Mouse (Mus musculus): ENCODE measurements around the gene Gpr21.

The Gpr21 gene

DNA sequence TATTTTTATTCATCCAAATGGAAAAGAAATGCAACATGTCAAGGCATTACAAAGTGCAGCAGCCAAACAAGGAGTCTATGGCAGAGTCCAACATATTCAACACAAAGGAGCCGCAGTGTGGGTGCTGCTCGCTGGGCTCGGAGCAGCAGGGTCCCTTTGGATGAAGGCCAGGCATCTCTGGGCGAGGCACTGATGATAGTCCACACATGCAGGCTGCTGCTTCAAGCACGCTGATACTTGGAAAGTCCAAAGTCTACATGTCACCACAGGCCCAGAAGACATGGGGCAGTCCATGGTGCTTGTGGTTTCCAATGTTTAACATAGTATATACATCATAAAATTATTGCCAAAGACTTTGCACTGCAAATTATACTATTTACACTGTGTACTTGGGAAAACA, 53.8 kb downstream of the Gpr21 start:
- in situ Hi-C loops (cut with MboI; ENCODE audit: low sequenced_read_pairs) = no loop called here

Data from CH12F3 (cell line).